Mouse (Mus musculus) erythroblast, embryonic 14.5 days (primary cell): ENCODE data around the gene Clcc1.

Experiments used
- GATA1 ChIP-seq: IDR thresholded peaks from 2 replicates; pipeline ENCODE4 v1.6.1; 2012; ENCODE audit warnings: low read length, inconsistent platforms, mixed read lengths
- TAL1 ChIP-seq: IDR thresholded peaks from 3 replicates; pipeline ENCODE4 v1.6.1; 2012; ENCODE audit warnings: low read length, inconsistent platforms, mixed read lengths

- TF ChIP-seq GATA1 (no peak), TAL1 (no peak)
These were observed 12.7 kb upstream of the Clcc1 start for GRCm38 (mm10) chr3:108640998-108641397.
